Mouse (Mus musculus) stomach, embryonic 16.5 days (tissue): ENCODE data around the gene Ltbp3. TPM values are rescaled to one million over a fixed set of nuclear protein-coding genes. Genes with fewer than 3 reads are reported as not detected.

Source experiments
- ATAC-seq: fragments of 200-750 bp; cut with Nextera tagmentation; 2 replicates; pipeline ENCODE4 v1.8.0; 2017; ENCODE audit warnings: moderate number of reproducible peaks, moderate TSS enrichment; ENCODE audit not compliant: insufficient read depth, low FRiP score
- H3K27ac ChIP-seq: fragments of 300-500 bp; sonication (generic); 2 replicates; pipeline ENCODE4 v1.5.1; 2014; ENCODE audit warnings: low read length
- H3K27me3 ChIP-seq: fragments of 300-500 bp; sonication (generic); 2 replicates; pipeline ENCODE4 v1.6.1; 2014; ENCODE audit warnings: low read length, control low read depth, mixed read lengths; ENCODE audit not compliant: control insufficient read depth, insufficient read depth
- H3K36me3 ChIP-seq: fragments of 300-500 bp; sonication (generic); 2 replicates; pipeline ENCODE4 v1.6.1; 2014; ENCODE audit warnings: low read length; ENCODE audit not compliant: control insufficient read depth, insufficient read depth
- H3K4me1 ChIP-seq: fragments of 300-500 bp; sonication (generic); 2 replicates; pipeline ENCODE4 v1.6.1; 2014; ENCODE audit warnings: low read length, control low read depth, mixed read lengths; ENCODE audit not compliant: control insufficient read depth, insufficient read depth
- H3K4me2 ChIP-seq: fragments of 300-500 bp; sonication (generic); 2 replicates; pipeline ENCODE4 v1.6.1; 2014; ENCODE audit warnings: low read depth, low read length, mixed read lengths
- H3K4me3 ChIP-seq: fragments of 300-500 bp; sonication (generic); replicated peaks from 2 replicates; pipeline ENCODE4 v1.5.1; 2014; ENCODE audit warnings: mild to moderate bottlenecking, low read length
- H3K9ac ChIP-seq: fragments of 300-500 bp; sonication (generic); 2 replicates; pipeline ENCODE4 v1.6.1; 2014; ENCODE audit warnings: low read length
- H3K9me3 ChIP-seq: fragments of 300-500 bp; sonication (generic); replicated peaks from 2 replicates; pipeline ENCODE4 v1.6.1; 2016; ENCODE audit warnings: low read length, control low read depth; ENCODE audit not compliant: control insufficient read depth
- WGBS: fragments of 180-500 bp; shearing (Covaris S2); extraction: QIAGEN DNeasy Blood & Tissue Kit; methylation state at CpG from one replicate; pipeline ENCODE4 v1.1.7; 2014; 5-methylcytosine and 5-hydroxymethylcytosine counted together
- polyA plus RNA-seq: library from polyadenylated mRNA; unstranded; fragments of >200 nt; fragmentation: Nextera tagmentation; extraction: Ambion mirVana; gene quantifications from 2 replicates; pipeline ENCODE4 v1.2.1, GENCODE M21; 2015

The Ltbp3 gene
- polyA plus RNA-seq, 1 experiment from 2014 or later = 24.6 TPM

GRCm38 (mm10) chr19:5803881-5804279 is 63.2 kb downstream of the Ltbp3 start:
- no peak for ATAC-seq
- peak overlapping the region; percentile 100 for H3K27ac ChIP-seq
- H3K36me3 ChIP-seq = no peaks in the 10 kb centered on the region
- peak overlapping the region; percentile 42 for H3K4me3 ChIP-seq
- H3K4me1 ChIP-seq = peaks cover 35% of the 10 kb centered on the region
- peak overlapping the region; percentile 77 for H3K9ac ChIP-seq
- WGBS = under 1% methylated on average over 16 of the region's 16 CpGs
- H3K4me2 ChIP-seq = peak overlapping the region; percentile 70
- no peaks in the 10 kb centered on the region for H3K27me3 ChIP-seq
- no peaks in the 10 kb centered on the region for H3K9me3 ChIP-seq

DNA sequence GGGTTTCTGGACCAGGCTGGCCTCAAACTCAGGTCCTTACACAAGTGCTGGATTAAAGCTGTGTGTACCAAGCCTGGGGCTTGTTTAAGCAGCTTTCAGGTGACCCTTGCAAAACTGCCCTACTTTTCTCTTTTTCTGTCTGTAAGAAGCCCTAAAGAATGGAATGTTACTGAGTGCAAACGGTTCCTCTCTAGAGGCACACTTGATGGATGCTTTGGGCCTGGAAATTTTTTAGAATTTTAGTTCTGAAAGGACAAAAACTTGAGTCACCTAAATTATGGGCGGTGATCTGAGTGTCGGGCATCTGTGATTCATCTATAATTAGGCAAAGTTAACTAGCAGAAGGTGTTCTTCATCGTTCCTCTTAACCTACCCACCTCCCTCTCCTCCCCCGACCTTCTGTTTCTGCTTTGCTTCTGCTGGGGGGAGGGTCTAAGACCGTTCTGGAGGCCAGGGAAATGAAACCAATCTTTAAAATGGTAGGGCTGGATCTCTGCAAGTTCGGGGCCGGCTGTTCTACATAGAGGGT is 63.7 kb downstream of the Ltbp3 start:
- Histone ChIP-seq H3K4me2 (peak overlapping the region; percentile 70), H3K9ac (peak overlapping the region; percentile 77), H3K27ac (peak overlapping the region; percentile 100), H3K4me3 (0 out of 2 replicates have a peak overlapping the region, but pooled peaks have one; percentile 42), H3K27me3 (no peaks in the 10 kb centered on the region), H3K9me3 (no peaks in the 10 kb centered on the region), H3K36me3 (no peaks in the 10 kb centered on the region), H3K4me1 (peaks cover 37% of the 10 kb centered on the region)
- WGBS = 27% methylated on average over 8 of the region's 8 CpGs
- no peak for ATAC-seq

DNA sequence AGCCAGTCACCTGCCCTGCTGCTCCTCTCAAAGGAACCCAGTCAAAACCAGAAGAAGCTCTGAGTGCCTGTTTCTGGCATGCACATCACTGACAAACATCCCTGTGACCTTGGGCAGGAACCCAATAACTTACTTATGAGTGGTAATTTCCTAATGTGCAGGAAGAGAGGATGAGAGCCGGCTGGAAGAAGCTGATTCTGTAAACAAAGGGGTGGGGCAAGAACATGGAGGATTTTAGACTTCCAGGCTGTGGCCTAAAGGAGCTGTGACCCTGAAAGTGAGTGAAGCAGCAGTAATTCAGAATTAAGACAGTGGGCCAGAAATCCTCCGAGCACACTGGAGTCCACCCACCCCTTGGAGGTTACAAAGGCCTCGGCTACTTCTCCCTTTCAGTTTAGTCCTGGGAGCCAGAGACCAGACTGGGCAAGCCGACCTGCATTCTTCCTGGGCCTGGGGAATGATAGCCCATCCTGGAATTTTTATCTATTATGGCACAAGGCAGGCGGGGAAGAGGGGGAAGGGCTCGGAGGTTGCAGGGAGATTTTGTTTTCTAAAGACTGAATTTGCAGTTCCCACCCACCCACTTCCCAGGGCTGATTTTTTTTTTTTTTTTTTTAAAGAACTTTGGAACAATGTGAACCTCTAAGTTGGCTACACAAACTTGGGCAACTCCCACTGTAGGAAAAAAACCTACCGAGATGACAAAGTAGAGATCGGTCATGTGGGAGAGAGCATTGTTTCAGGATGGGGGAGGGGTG is 65.5 kb downstream of the Ltbp3 start:
- no peaks in the 10 kb centered on the region for H3K36me3 ChIP-seq
- H3K27me3 ChIP-seq = no peaks in the 10 kb centered on the region
- peak overlapping the region; percentile 92 for H3K27ac ChIP-seq
- peak overlapping the region; percentile 55 for H3K9ac ChIP-seq
- no peaks in the 10 kb centered on the region for H3K9me3 ChIP-seq
- H3K4me1 ChIP-seq = peaks cover 55% of the 10 kb centered on the region
- peak overlapping the region; percentile 30; the same call in 1 of the 2 replicates for H3K4me2 ChIP-seq
- H3K4me3 ChIP-seq = no peak overlapping the region
- 5% methylated on average over 8 of the region's 8 CpGs for WGBS
- ATAC-seq = no peak

DNA sequence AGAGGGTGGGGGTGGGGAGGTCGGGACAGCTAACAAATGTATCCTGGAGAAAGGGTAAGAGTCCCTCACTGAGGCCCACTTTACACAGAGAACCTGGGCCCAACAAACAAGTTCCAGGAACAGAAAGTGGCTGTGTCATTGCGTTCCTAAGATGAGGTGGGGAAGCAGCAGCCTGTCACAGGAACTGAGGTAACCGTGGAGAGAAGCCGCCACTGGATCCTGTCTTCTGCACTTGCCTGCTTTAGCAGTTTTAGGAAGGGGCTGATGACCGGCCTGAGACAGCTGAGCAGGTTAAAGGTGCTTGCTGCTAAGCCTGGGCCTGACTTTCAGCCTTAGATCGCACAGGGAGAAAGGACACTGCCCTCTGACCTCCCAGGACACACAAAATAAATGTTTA is 66.1 kb downstream of the Ltbp3 start:
- Histone ChIP-seq H3K27ac (peak overlapping the region; percentile 92), H3K9me3 (no peaks in the 10 kb centered on the region), H3K4me3 (no peak overlapping the region), H3K9ac (peak overlapping the region; percentile 55), H3K27me3 (no peaks in the 10 kb centered on the region), H3K4me2 (0 out of 2 replicates have a peak overlapping the region, but pooled peaks have one; percentile 30), H3K4me1 (peaks cover 60% of the 10 kb centered on the region), H3K36me3 (no peaks in the 10 kb centered on the region)
- no peak for ATAC-seq
- 23% methylated on average over 6 of the region's 6 CpGs for WGBS

- H3K27ac ChIP-seq = peak overlapping the region; percentile 92; the same call in 1 of the 2 replicates
- no peaks in the 10 kb centered on the region for H3K27me3 ChIP-seq
- H3K4me1 ChIP-seq = peaks cover 69% of the 10 kb centered on the region
- no peak for ATAC-seq
- 0 out of 2 replicates have a peak overlapping the region, but pooled peaks have one; percentile 1 for H3K9ac ChIP-seq
- no peak overlapping the region for H3K4me2 ChIP-seq
- H3K4me3 ChIP-seq = no peak overlapping the region
- no peaks in the 10 kb centered on the region for H3K36me3 ChIP-seq
- WGBS = 65% methylated on average over 3 of the region's 3 CpGs
- H3K9me3 ChIP-seq = no peaks in the 10 kb centered on the region
Measured at GRCm38 (mm10) chr19:5807740-5808139, 67.0 kb downstream of the Ltbp3 start.

Other genes starting within 250 kb of the Ltbp3 start
- gene 1700020D05Rik, start 237.1 kb upstream of the Ltbp3 start, polyA plus RNA-seq = 0.13 TPM in 1 of 2 replicates, not detected in the other
- 9.5 and 10.8 TPM in 2 replicates for gene Snx32, start 230.4 kb upstream of the Ltbp3 start, polyA plus RNA-seq
- gene Ovol1, start 180.3 kb upstream of the Ltbp3 start, polyA plus RNA-seq = 21.5 and 29.5 TPM in 2 replicates
- 7.4 and 7.8 TPM in 2 replicates for gene Ap5b1, start 172.9 kb upstream of the Ltbp3 start, polyA plus RNA-seq
- gene Rnaseh2c, start 139.0 kb upstream of the Ltbp3 start, polyA plus RNA-seq = 109 and 125 TPM in 2 replicates
- gene Kat5, start 130.7 kb upstream of the Ltbp3 start, polyA plus RNA-seq = 43.3 and 45.2 TPM in 2 replicates
- gene Rela, start 103.4 kb upstream of the Ltbp3 start, polyA plus RNA-seq = 47.9 and 50.3 TPM in 2 replicates
- gene Sipa1, start 77.2 kb upstream of the Ltbp3 start, polyA plus RNA-seq = 17.3 and 18.1 TPM in 2 replicates
- 20.0 and 20.2 TPM in 2 replicates for gene Map3k11, start 52.2 kb upstream of the Ltbp3 start, polyA plus RNA-seq
- gene Pcnx3, start 52.0 kb upstream of the Ltbp3 start, polyA plus RNA-seq = 17.2 and 17.4 TPM in 2 replicates
- gene Kcnk7, start 36.5 kb upstream of the Ltbp3 start, polyA plus RNA-seq = 2.0 and 2.2 TPM in 2 replicates
- gene Ehbp1l1, start 14.6 kb upstream of the Ltbp3 start, polyA plus RNA-seq = 51.2 and 63.2 TPM in 2 replicates
- 64.6 and 66.5 TPM in 2 replicates for gene Fam89b, start 11.3 kb upstream of the Ltbp3 start, polyA plus RNA-seq
- gene Scyl1, start 30.5 kb downstream of the Ltbp3 start, polyA plus RNA-seq = 66.3 and 67.8 TPM in 2 replicates
- gene Frmd8, start 134.4 kb downstream of the Ltbp3 start, polyA plus RNA-seq = 27.4 and 29.5 TPM in 2 replicates
- 5.1 and 5.5 TPM in 2 replicates for gene Slc25a45, start 136.9 kb downstream of the Ltbp3 start, polyA plus RNA-seq
- gene Tigd3, start 153.2 kb downstream of the Ltbp3 start, polyA plus RNA-seq = 1.7 and 1.8 TPM in 2 replicates
- gene Dpf2, start 172.1 kb downstream of the Ltbp3 start, polyA plus RNA-seq = 117 and 127 TPM in 2 replicates
- 13.4 and 13.9 TPM in 2 replicates for gene Cdc42ep2, start 183.9 kb downstream of the Ltbp3 start, polyA plus RNA-seq
- 49.6 and 50.4 TPM in 2 replicates for gene Pola2, start 223.3 kb downstream of the Ltbp3 start, polyA plus RNA-seq
- gene Slc22a20, start 245.2 kb downstream of the Ltbp3 start, polyA plus RNA-seq = not detected in 2 replicates